Mouse (Mus musculus): Measurements from ENCODE around the gene Hipk2.

Hipk2 gene

DNA sequence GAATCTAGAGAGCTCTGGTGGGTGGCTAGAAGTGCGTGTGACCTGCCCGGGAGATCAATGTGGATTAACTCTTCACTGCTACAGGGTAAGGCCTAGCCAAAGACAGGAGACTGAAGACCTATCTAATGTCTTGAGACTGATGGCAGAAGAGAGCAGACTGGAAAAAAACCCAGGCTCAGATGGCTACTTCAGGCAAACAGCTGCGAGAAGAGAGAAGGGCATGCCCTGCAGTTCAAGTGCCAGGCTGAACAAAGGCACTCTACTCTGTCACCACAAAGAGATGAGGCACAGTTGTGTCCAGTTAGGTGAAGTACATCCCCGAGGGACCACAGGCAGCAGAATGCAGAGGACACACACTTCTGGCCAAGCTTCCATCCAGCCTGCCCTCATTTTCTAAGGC lies 37.9 kb downstream of the Hipk2 start:
- ATAC-seq (ENCODE audit: insufficient number of reproducible peaks, low FRiP score, low TSS enrichment) = no peak

DNA sequence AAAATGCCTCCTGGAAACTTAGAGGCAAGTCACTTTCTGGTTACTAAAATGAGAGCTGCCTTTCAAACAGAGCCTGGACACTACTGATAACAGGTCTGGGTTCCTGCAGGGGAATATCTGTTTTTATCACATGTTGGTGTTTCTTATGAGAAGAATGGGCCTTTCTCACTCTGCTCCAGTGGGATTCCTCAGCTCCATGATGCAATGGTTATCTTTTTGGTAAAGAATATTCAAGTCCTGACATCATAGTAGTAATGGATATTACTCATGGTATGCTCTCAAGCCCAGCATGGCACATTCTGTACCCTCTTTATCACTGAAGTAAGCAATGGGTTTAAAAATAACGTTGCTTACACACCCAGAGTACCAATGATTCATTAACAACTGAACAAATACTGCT lies 40.7 kb downstream of the Hipk2 start:
- ATAC-seq (ENCODE audit: insufficient number of reproducible peaks, low FRiP score, low TSS enrichment) = no peak

DNA sequence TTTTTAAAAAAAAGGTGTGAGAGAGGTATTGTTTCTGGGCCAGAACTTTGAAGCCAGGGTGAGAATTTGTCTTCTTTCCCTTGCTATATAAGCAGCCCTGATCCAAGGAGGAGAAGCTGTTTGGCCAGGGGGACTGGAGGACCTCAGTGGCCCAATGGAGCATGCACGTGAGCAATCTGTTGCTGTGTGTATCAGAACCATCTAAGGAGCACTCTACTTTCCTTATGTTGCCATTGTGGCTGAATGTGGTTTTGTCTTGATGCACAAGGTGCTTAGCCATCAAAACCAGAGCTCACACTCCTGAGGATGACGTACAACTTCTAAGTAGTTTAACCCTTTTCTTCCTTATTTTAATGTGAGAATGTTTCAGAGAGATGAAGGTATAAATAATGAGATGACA lies 41.2 kb downstream of the Hipk2 start:
- ATAC-seq (ENCODE audit: insufficient number of reproducible peaks, low FRiP score, low TSS enrichment) = no peak

DNA sequence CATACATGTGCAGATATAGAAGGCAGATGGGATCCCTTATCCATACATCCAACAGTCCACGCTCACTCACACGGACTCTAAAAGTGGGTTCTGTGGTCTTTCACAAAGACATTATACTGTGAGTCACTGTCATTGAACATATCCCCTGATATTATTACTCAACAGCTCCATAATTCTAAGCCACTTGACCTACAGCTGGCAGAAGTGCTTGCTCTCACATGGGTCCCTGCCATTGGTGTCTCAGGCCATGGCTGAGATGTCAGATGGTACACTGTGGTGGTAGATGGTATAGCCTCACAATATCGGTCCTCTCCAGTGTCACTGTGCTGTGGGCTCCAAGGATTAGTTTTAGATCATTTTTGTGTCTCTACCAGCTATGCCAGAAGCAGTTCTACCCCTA lies 42.2 kb downstream of the Hipk2 start:
- no peak for ATAC-seq (ENCODE audit: insufficient number of reproducible peaks, low FRiP score, low TSS enrichment)

DNA sequence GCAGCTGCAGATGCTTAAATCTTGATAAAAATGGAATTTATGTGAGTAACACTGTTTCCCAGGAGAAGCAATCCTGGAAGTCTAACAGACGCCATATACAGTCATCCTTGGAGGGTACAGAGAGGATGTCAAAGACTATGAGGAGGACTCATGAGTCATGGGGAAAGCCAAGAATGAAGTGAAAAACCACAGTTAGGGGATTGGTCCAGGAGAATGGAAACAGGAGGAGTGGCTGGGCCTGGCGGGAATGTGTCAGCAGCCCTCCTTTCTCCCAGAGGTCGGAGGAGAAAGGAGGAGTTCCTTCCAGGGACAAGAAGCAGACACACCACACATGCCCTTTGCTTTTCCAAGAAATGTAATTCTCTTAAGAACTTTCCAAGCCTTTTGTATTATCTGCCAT lies 46.5 kb downstream of the Hipk2 start:
- ATAC-seq (ENCODE audit: insufficient number of reproducible peaks, low FRiP score, low TSS enrichment) = no peak

DNA sequence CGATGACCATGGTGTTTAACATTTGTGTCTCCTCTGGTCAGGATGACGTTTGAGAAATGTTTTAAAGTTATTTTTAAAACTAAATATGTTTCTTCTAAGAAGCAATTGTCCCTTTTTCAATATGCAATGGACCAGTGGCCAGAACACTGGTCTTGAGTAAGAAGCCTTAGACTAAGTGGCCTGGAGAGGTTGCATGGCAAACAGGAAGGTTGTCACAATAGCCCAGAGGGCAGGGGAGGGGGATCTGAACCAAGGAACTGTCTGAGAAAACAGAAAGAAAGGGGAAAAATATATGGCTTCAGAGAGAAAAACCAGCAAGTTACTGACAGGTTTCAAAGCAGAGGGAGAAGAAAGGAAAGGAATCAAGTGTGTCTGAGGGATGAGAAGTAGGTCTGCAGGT lies 47.8 kb downstream of the Hipk2 start:
- ATAC-seq (ENCODE audit: insufficient number of reproducible peaks, low FRiP score, low TSS enrichment) = no peak

DNA sequence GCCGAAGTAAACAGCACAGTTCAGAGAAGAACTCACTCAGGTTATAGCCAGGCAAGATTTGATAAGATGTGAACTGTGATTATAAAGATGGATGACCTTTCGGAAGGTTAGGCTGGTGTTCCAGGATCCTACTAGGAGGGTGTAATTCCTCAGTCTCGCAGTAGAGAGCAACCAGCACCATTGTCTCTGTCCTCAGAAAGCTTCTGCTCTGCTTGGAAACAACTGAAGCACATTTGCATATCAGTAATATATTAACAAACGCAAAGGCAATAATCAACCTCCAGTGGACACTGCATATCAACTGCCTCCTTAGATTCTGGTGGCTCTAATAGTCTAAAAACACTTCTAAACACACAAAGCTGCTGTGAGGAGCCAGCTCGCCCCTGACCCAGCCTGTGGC lies 48.5 kb downstream of the Hipk2 start:
- ATAC-seq (ENCODE audit: insufficient number of reproducible peaks, low FRiP score, low TSS enrichment) = no peak

DNA sequence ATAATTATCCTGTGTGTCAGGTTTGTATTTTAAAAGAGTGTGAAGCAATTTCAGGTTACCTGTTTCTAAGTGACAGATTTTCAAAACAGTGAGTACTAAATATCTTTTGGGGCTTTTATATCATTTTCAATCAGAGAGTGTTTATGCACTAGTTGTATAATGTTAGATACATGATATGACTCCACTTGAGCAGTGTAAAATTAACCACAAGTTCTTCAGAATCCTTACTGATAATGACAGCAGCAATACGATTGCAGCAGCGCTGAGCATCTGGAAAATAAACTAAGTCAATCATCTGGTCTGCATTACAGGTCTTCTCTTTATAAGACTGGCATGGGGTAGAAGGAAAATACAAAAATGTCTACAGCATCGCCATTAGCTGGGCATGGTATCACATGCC lies 49.1 kb downstream of the Hipk2 start:
- no peak for ATAC-seq (ENCODE audit: insufficient number of reproducible peaks, low FRiP score, low TSS enrichment)

DNA sequence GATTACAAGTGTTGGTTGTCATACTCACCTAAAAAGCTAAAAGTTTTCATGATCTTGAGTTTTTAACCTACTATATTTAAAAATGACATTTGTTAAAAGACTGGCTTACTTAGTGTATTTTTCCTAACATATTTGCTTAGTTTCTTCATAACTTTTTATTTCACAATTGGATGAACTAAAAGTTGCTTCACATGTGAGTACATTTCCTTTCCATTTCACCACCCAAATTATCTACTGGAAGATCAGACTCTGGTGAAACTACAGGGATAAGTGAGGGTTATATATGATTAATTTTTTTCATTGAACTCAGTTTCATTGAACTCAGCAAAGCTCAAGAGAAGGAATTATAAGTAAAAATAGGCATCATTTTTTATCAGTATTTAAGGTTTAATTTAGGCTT lies 50.1 kb downstream of the Hipk2 start:
- ATAC-seq (ENCODE audit: insufficient number of reproducible peaks, low FRiP score, low TSS enrichment) = no peak

DNA sequence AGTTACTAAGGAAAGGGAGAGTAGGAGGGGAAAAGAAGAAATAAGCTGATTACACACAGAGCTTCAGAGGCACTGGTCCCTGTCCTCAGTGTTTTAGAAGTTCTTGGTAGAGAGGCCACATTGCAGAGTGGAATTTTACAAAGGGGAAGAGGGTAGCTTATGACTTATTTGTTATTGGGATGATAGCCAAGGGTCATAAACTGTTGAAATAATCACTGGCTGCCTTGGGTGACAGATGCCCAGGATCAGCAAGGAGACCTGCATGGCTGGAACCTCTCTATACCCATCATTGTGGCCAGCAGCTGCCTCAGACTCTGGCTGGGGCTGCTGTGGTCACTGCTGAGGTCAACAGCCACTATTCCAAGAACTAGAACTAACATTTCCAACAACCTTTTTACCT lies 52.1 kb downstream of the Hipk2 start:
- ATAC-seq (ENCODE audit: insufficient number of reproducible peaks, low FRiP score, low TSS enrichment) = no peak

DNA sequence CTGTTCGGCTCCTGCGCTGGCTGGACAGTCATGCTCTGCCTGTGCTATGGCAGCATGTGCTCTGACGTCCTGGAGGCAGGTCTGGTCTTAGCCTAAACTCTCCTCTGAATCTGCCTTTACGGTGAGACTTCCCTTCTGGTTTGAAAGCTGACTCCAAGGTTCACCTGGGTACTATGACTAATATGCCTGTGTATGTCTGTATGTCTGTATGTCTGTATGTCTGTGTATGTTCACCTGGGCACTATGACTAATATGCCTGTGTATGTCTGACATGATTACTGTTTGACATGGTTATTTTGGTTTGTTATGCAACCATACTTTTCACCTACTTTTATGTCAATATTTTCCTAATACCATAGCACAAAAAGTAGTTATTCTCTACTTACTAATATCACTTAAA lies 52.8 kb downstream of the Hipk2 start:
- ATAC-seq (ENCODE audit: insufficient number of reproducible peaks, low FRiP score, low TSS enrichment) = no peak

DNA sequence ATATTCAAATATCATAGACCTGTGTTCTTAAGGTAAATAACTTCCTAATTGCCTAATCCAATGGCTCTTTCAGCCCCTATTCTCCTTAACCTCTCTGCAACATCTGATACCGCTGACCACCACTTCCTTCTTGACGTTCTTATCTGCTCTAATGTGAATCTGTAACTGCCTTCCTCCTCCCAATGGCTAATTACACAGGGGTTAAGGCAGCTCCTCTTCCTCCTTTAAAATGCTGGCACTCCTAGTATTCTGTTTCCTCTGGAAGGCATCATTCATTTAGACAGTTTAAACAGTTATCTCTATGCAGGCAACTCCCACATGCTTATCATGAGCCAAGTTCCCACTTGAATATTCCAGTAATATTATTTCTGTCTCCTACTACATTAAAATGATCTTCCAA lies 54.3 kb downstream of the Hipk2 start:
- no peak for ATAC-seq (ENCODE audit: insufficient number of reproducible peaks, low FRiP score, low TSS enrichment)

DNA sequence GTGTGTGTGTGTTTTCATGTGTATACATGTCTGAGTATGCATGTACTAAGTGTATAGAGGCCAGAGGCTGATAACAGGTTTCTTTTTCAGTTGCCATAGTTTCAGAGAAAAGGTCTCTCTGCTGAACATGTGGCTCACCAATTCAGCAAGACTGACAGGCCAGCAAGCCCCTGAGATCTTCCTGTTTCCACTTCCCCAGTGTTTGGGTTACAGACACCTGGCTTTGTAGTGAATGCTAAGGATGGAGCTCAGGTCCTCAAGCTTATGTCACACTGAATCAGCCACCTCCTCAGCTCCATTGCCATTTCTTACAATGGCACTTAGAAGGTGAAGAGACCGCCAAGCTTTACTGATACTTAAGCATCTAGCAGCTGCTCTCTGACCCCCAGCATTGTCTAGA lies 55.1 kb downstream of the Hipk2 start:
- no peak for ATAC-seq (ENCODE audit: insufficient number of reproducible peaks, low FRiP score, low TSS enrichment)

DNA sequence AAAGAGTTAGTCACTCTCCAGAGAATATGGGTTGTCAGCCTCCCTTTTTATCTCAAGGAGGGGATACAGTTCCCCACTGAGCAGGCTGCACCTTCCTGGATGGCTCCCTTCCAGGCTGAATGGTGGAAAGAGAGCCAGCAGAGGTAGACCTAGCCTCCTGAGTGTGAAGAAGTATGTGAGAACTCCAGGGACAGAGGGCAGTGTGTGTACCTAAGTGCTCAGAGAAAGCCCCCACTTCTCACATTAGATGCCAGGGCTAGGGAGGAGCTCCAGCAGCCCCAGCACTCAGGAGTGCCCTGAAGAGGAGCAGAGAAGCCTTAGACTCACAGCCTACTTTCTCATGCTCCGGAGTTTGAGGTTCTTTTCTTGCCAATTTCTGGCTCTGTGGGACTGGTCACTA lies 59.7 kb downstream of the Hipk2 start:
- no peak for ATAC-seq (ENCODE audit: insufficient number of reproducible peaks, low FRiP score, low TSS enrichment)

DNA sequence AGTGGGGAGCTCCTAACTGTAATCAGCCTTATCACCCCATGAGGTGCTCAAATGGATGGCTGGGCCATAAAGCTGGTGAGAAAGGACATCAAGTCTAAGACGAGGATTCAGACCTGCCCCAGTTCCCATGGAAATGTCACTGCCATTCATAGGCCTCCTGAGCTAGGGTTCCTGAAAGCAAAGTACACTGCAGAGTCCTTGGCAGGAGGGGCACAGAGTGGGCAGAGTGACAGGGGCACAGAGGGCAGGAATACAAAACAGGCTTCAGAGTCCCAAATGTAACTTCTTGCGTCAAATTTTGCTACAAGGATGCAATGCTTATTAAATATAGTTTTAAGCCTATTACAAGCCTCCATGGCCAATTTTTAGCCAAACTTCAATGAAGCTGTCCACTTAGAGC lies 60.4 kb downstream of the Hipk2 start:
- ATAC-seq (ENCODE audit: insufficient number of reproducible peaks, low FRiP score, low TSS enrichment) = no peak

DNA sequence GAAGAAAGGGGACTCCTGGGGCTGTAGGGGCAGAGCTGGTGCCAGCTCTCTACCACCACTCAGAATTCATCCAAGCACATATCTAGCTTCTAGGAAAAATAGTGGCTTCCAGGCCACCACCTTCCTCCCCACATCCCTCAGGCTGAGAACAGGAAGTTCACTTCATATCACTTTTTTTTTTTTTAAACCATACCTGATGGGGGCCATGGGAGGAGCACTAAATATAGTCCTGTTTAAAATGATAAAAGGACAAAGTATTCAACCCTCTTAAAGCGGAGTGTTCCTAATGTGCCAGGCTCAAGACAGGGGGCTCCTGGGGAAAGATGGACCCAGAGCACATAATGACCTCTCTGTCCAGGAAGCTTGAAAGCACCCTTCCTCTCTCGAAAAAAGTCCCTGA lies 61.3 kb downstream of the Hipk2 start:
- no peak for ATAC-seq (ENCODE audit: insufficient number of reproducible peaks, low FRiP score, low TSS enrichment)

DNA sequence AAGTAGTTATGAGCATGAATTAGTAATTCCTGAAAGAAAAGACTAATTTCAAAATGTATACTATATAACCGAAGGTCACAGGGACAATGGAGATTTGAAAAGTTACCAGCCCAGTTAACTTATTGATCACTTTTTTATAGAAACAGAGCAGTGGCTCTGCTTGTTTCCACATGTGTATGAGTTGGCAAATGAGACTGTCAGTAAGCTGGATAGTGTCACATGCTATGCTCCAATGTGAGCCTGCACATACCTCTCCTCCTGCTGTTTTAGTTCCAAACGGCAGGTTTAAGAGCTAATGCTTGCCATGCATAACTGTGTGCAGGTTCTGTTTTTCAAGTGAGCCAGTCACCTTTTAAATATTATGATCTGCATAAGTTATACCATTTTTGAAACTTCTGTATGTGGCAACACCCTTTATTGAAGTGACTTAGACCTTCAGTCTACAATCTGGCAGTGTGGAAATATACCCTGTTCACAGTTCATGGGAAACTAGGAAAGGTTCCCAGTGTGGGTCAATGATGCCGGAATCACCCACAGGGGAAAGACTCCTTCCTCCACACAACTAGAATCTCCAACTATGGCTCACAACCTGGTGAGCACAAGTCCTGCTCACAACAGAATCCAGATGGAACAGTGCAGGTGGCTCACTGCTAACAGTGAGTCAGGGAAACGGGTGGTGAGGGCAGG lies 64.4 kb downstream of the Hipk2 start:
- no peak for ATAC-seq (ENCODE audit: insufficient number of reproducible peaks, low FRiP score, low TSS enrichment)

DNA sequence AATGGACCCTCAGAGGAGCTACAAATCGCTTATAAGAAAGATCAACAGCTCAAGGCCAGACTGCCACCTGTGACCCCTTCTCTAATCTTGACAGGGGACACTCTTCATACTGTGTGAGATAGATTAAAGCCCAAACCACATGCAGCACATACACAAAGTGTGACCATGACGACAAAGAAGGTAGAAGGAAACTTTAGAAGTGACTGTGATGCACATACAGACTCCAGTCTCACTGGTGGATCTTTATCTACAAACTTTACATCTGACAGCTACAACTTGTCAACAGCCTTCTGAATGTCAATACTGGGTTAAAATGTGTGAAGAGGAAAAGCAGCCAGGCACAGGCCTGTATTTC lies 65.9 kb downstream of the Hipk2 start:
- ATAC-seq (ENCODE audit: insufficient number of reproducible peaks, low FRiP score, low TSS enrichment) = no peak

DNA sequence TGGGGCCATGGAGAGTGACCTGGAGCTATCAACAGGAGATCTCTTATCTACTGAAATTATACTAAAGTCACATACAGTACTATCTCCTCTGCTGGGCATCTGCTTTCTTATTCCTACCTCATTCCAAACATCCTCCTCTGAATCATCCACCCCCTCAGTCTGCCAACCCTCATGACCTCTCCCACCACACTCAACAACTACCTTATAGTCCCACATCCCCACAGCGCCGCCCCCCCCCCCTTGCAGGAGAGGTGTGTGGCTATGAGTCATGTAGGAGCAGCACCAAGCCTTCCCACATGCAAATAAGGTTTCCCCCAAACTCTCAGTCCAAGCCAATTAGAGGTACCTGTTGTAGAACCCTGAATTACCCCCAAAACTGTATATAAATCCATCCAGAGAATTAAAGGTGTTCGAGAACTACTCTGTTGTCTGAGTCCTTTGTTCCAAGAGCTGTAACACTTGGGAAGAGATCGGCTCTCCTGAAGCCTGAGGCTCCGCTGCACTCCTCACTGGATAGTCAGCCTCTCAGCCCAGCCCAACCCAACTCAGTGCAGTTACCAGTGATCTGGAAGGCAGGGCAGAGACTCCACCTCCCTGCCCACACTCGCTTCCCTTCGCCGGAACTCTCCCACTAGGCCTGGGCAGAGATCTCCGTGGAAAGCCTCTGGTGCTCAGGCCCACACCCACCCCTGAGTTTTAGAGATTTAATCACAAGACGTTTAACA lies 66.4 kb downstream of the Hipk2 start:
- ATAC-seq (ENCODE audit: insufficient number of reproducible peaks, low FRiP score, low TSS enrichment) = no peak

DNA sequence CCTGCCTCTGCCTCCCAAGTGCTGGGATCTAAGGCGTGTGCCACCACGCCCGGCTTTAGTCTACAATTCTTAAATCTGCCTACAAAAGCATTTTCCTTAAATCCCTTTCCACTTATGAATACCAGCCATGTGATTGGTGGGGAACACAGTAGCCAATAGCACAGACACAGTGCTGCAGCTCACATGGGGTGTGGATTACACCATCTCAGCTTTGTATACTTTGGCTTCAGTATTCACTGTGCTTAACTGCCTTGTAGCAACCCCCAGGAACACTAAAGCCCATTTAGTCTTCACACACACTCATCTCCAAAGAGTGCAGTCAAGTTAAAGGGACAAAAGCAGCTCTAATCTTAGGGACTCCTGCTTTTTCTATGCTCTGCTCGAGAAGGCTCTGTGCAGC lies 67.6 kb downstream of the Hipk2 start:
- ATAC-seq (ENCODE audit: insufficient number of reproducible peaks, low FRiP score, low TSS enrichment) = no peak

DNA sequence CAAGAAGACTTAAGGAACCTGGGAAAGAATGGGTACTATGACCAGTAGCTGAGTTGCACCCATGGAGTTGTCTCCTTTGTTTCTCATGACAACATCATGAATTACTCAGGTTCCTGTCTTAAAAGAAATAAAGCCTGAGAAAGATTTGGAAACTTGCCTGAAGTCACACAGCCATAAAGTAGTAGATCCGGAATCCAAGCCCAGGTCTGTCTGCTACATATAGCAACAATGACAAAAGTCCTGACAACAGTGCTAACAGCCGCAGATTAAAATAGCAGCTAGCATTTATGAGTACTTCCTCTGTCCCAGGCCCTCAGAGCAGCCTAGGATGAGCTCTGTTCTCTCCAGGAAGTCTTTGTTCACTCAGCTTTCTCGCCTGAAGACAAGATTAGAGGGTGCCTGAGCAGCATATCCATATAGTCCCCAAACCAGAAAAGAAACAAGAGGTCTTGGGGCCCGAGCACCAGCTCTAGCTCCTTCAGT lies 69.0 kb downstream of the Hipk2 start:
- no peak for ATAC-seq (ENCODE audit: insufficient number of reproducible peaks, low FRiP score, low TSS enrichment)

DNA sequence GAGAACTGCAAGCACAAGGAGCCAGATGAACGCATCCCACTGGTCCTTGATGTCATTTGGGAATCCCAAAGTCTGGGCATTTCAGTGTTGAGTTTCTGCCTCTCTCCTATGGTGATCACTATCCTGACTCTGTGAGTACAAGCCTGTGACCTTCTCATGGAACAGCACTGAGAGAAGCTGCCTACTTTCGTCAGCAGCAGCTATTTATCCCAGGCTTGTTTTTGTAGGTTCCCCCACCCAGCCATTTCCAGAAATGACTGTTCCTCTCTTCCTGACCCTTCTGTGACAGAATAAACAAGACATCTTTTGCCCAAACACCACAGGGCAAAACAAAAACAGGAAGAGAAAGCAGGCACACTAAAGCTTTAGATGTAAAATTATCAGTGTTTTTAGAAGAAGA lies 70.4 kb downstream of the Hipk2 start:
- no peak for ATAC-seq (ENCODE audit: insufficient number of reproducible peaks, low FRiP score, low TSS enrichment)
